Mouse (Mus musculus): ENCODE measurements around the gene Wdr35. TPM values are rescaled to one million over a fixed set of nuclear protein-coding genes. Genes with fewer than 3 reads are reported as not detected.
A peak's percentile ranks its signal among the peaks of the same experiment; 100 is the strongest.
"Not testable (repeated sequence)": the region's sequence is repeated elsewhere in the genome, so short reads cannot be mapped to it uniquely, and the experiment has no call there.

The Wdr35 gene
- 3.9 and 6.5 TPM in 2 replicates for polyA plus RNA-seq (2014; fragmentation: Nextera tagmentation; extraction: Ambion mirVana)

GRCm38 (mm10) chr12:8973820-8974465 is at the start of gene Wdr35:
TSS of gene Wdr35 (plus strand) at chr12:8973892.
- peak; percentile 81 for DNase-seq (ENCODE audit: low spot score)
- Histone ChIP-seq H3K9ac (ENCODE audit: low read depth, low read length) (peak within 1 kb of the TSS; percentile 61), H3K4me2 (peak within 1 kb of the TSS; percentile 91), H3K4me1 (replicated peaks; ENCODE audit: control insufficient read depth, insufficient read depth, low read length) (peaks cover 5% of the 10 kb centered on the region; the same call in 1 of the 2 replicates), H3K4me3 (ENCODE audit: low read depth, low read length) (peak within 1 kb of the TSS; percentile 67), H3K9me3 (ENCODE audit: control insufficient read depth, low read length) (no peaks in the 10 kb centered on the region), H3K27ac (ENCODE audit: low read depth, low read length) (no peak within 1 kb of the TSS), H3K27me3 (replicated peaks; ENCODE audit: control insufficient read depth, insufficient read depth, low read length) (peaks cover 14% of the 10 kb centered on the region; the same call in 1 of the 2 replicates), H3K36me3 (ENCODE audit: control insufficient read depth, insufficient read depth, low read length) (no peaks in the 10 kb centered on the region)
- peak; percentile 90 for ATAC-seq (replicated peaks; ENCODE audit: low FRiP score)
- WGBS = under 1% methylated on average over 45 of the region's 45 CpGs

GRCm38 (mm10) chr12:8927652-8928051 is 46.0 kb upstream of the Wdr35 start:
- no peaks in the 10 kb centered on the region for H3K9me3 ChIP-seq (ENCODE audit: control insufficient read depth, low read length)
- H3K27ac ChIP-seq (ENCODE audit: low read depth, low read length) = no peak overlapping the region
- H3K36me3 ChIP-seq (ENCODE audit: control insufficient read depth, insufficient read depth, low read length) = 0 out of 2 replicates have a peak, but pooled peaks cover 4% of the 10 kb centered on the region
- H3K4me3 ChIP-seq (ENCODE audit: low read depth, low read length) = no peak overlapping the region
- peaks cover 21% of the 10 kb centered on the region for H3K4me1 ChIP-seq (replicated peaks; ENCODE audit: control insufficient read depth, insufficient read depth, low read length)
- H3K27me3 ChIP-seq (replicated peaks; ENCODE audit: control insufficient read depth, insufficient read depth, low read length) = no peaks in the 10 kb centered on the region
- ATAC-seq (replicated peaks; ENCODE audit: low FRiP score) (no peak), DNase-seq (ENCODE audit: low spot score) (no peak)
- 87% methylated on average over 3 of the region's 3 CpGs for WGBS
- H3K4me2 ChIP-seq = no peak overlapping the region
- H3K9ac ChIP-seq (ENCODE audit: low read depth, low read length) = no peak overlapping the region

DNA sequence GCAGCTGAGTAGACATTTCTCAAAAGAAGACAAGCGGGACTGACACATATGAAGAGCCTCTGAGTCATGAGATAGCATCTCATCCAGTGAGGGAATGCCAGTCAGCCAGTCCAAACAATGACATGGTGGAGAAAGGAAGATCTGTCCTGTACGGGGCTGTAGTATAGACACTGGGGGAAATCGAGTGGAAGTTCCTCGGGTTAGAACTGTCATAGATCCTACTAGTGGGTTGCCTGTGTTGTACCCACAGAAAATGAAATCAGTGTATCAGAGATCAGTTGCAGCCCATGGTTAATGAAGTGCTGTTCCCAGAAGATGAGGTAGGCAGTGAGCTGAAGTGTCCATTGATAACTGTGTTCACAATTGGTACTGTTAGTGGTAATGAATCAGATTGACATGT is 44.9 kb upstream of the Wdr35 start:
- no peak for ATAC-seq (replicated peaks; ENCODE audit: low FRiP score)
- H3K4me3 ChIP-seq (ENCODE audit: low read depth, low read length) = no peak overlapping the region
- 84% methylated on average over 4 of the region's 4 CpGs for WGBS
- H3K27me3 ChIP-seq (replicated peaks; ENCODE audit: control insufficient read depth, insufficient read depth, low read length) = no peaks in the 10 kb centered on the region
- H3K4me1 ChIP-seq (replicated peaks; ENCODE audit: control insufficient read depth, insufficient read depth, low read length) = peaks cover 13% of the 10 kb centered on the region
- no peak overlapping the region for H3K4me2 ChIP-seq
- no peak for DNase-seq (ENCODE audit: low spot score)
- no peaks in the 10 kb centered on the region for H3K9me3 ChIP-seq (ENCODE audit: control insufficient read depth, low read length)
- peaks cover 6% of the 10 kb centered on the region; the same call in 1 of the 2 replicates for H3K36me3 ChIP-seq (ENCODE audit: control insufficient read depth, insufficient read depth, low read length)
- no peak overlapping the region for H3K27ac ChIP-seq (ENCODE audit: low read depth, low read length)
- H3K9ac ChIP-seq (ENCODE audit: low read depth, low read length) = no peak overlapping the region

DNA sequence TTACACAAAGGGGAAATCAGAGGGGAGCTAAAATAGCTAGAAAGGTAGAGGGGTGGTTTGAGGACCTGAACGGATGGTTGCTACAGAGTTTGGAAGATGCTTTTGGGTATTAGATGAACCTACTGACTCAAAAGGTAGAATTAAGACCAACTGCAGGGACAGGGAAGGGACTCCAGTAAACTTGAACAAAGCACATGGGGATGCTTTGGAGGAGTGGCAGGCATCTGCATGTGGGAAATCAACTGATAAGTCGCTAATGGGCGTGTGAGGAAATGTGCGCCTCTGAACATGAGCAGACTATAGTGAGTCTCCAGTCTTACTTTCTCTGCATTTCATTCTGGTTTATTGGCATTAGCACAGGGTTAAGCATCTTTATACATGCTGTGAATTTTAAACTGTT is 42.6 kb upstream of the Wdr35 start:
- Histone ChIP-seq H3K4me2 (no peak overlapping the region), H3K9ac (ENCODE audit: low read depth, low read length) (no peak overlapping the region), H3K4me3 (ENCODE audit: low read depth, low read length) (no peak overlapping the region), H3K4me1 (replicated peaks; ENCODE audit: control insufficient read depth, insufficient read depth, low read length) (peaks cover 11% of the 10 kb centered on the region), H3K36me3 (ENCODE audit: control insufficient read depth, insufficient read depth, low read length) (peaks cover 23% of the 10 kb centered on the region), H3K27ac (ENCODE audit: low read depth, low read length) (no peak overlapping the region), H3K9me3 (ENCODE audit: control insufficient read depth, low read length) (no peaks in the 10 kb centered on the region), H3K27me3 (replicated peaks; ENCODE audit: control insufficient read depth, insufficient read depth, low read length) (no peaks in the 10 kb centered on the region)
- 54% methylated on average over 4 of the region's 4 CpGs for WGBS
- DNase-seq (ENCODE audit: low spot score) = no peak
- peak; percentile 54; the same call in 1 of the 2 replicates for ATAC-seq (replicated peaks; ENCODE audit: low FRiP score)

DNA sequence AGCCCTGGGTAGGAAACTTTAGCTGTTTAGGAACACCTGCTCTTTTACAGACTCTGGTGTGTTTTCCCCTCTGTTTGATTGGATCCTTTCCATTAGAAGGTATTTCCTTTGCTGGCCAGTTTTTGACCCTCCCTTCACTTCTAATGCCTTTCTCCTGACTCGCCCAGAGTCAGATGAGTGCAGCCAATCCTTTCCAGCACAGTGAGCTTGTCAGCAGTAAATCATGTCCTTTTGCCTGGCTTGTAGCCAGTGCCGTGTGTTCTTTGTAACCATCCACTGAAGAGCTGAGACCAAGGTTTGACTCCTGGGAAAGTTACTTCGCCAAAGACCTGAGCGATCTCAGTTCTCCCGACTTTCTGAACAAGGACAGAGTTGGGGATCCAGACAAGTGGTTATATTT is 38.3 kb upstream of the Wdr35 start:
- H3K36me3 ChIP-seq (ENCODE audit: control insufficient read depth, insufficient read depth, low read length) = peaks cover 44% of the 10 kb centered on the region
- no peak overlapping the region for H3K4me3 ChIP-seq (ENCODE audit: low read depth, low read length)
- 83% methylated on average over 5 of the region's 5 CpGs for WGBS
- no peaks in the 10 kb centered on the region for H3K9me3 ChIP-seq (ENCODE audit: control insufficient read depth, low read length)
- peaks cover 9% of the 10 kb centered on the region for H3K4me1 ChIP-seq (replicated peaks; ENCODE audit: control insufficient read depth, insufficient read depth, low read length)
- no peak overlapping the region for H3K27ac ChIP-seq (ENCODE audit: low read depth, low read length)
- H3K27me3 ChIP-seq (replicated peaks; ENCODE audit: control insufficient read depth, insufficient read depth, low read length) = no peaks in the 10 kb centered on the region
- ATAC-seq (replicated peaks; ENCODE audit: low FRiP score) (no peak), DNase-seq (ENCODE audit: low spot score) (no peak)
- H3K4me2 ChIP-seq = no peak overlapping the region
- no peak overlapping the region for H3K9ac ChIP-seq (ENCODE audit: low read depth, low read length)

- not testable (repeated sequence) for H3K9ac ChIP-seq (ENCODE audit: low read depth, low read length); H3K4me3 ChIP-seq (ENCODE audit: low read depth, low read length); H3K27ac ChIP-seq (ENCODE audit: low read depth, low read length); H3K4me1 ChIP-seq (replicated peaks; ENCODE audit: control insufficient read depth, insufficient read depth, low read length); ATAC-seq (replicated peaks; ENCODE audit: low FRiP score); H3K4me2 ChIP-seq; H3K9me3 ChIP-seq (ENCODE audit: control insufficient read depth, low read length); H3K27me3 ChIP-seq (replicated peaks; ENCODE audit: control insufficient read depth, insufficient read depth, low read length); DNase-seq (ENCODE audit: low spot score)
- WGBS = 71% methylated on average over 4 of the region's 4 CpGs
- H3K36me3 ChIP-seq (ENCODE audit: control insufficient read depth, insufficient read depth, low read length) = peaks cover 44% of the 10 kb centered on the region
Measured at GRCm38 (mm10) chr12:8936210-8936609, 37.5 kb upstream of the Wdr35 start.

GRCm38 (mm10) chr12:8939490-8939889 is 34.2 kb upstream of the Wdr35 start:
- no peaks in the 10 kb centered on the region for H3K9me3 ChIP-seq (ENCODE audit: control insufficient read depth, low read length)
- no peaks in the 10 kb centered on the region for H3K4me1 ChIP-seq (replicated peaks; ENCODE audit: control insufficient read depth, insufficient read depth, low read length)
- no peak overlapping the region for H3K4me3 ChIP-seq (ENCODE audit: low read depth, low read length)
- H3K36me3 ChIP-seq (ENCODE audit: control insufficient read depth, insufficient read depth, low read length) = peaks cover 38% of the 10 kb centered on the region
- no peak overlapping the region for H3K4me2 ChIP-seq
- no peaks in the 10 kb centered on the region for H3K27me3 ChIP-seq (replicated peaks; ENCODE audit: control insufficient read depth, insufficient read depth, low read length)
- no peak overlapping the region for H3K27ac ChIP-seq (ENCODE audit: low read depth, low read length)
- no peak overlapping the region for H3K9ac ChIP-seq (ENCODE audit: low read depth, low read length)
- no peak for ATAC-seq (replicated peaks; ENCODE audit: low FRiP score)
- 92% methylated on average over 4 of the region's 4 CpGs for WGBS
- DNase-seq (ENCODE audit: low spot score) = no peak

GRCm38 (mm10) chr12:8940011-8941005 is 33.4 kb upstream of the Wdr35 start:
- WGBS = 72% methylated on average over 12 of the region's 12 CpGs
- no peak overlapping the region for H3K9ac ChIP-seq (ENCODE audit: low read depth, low read length)
- H3K4me2 ChIP-seq = no peak overlapping the region
- ATAC-seq (replicated peaks; ENCODE audit: low FRiP score) (no peak), DNase-seq (ENCODE audit: low spot score) (no peak)
- H3K4me3 ChIP-seq (ENCODE audit: low read depth, low read length) = no peak overlapping the region
- H3K27me3 ChIP-seq (replicated peaks; ENCODE audit: control insufficient read depth, insufficient read depth, low read length) = no peaks in the 10 kb centered on the region
- H3K27ac ChIP-seq (ENCODE audit: low read depth, low read length) = no peak overlapping the region
- H3K36me3 ChIP-seq (ENCODE audit: control insufficient read depth, insufficient read depth, low read length) = peaks cover 31% of the 10 kb centered on the region
- no peaks in the 10 kb centered on the region for H3K4me1 ChIP-seq (replicated peaks; ENCODE audit: control insufficient read depth, insufficient read depth, low read length)
- no peaks in the 10 kb centered on the region for H3K9me3 ChIP-seq (ENCODE audit: control insufficient read depth, low read length)

Data from liver, embryonic 11.5 days (tissue).